Mouse (Mus musculus): ENCODE measurements around the gene Qsox1.

Gene Qsox1

GRCm38 (mm10) chr1:155742411-155743363 is 70.0 kb downstream of the Qsox1 start:
- DNase-seq, result peak in 1 of 2 experiments; percentile 33

GRCm38 (mm10) chr1:155741988-155742387 is 70.7 kb downstream of the Qsox1 start:
- peak in 1 of 2 experiments; percentile 18 for DNase-seq

- DNase-seq, result peak in 1 of 2 experiments; percentile 5
Observed at GRCm38 (mm10) chr1:155741378-155741945, 71.2 kb downstream of the Qsox1 start.

- peak; percentile 27 to 53 for DNase-seq
Observed at GRCm38 (mm10) chr1:155740622-155741377, 71.9 kb downstream of the Qsox1 start.

GRCm38 (mm10) chr1:155737809-155738383 is 74.8 kb downstream of the Qsox1 start:
- DNase-seq, result peak in 1 of 2 experiments; percentile 16

DNA sequence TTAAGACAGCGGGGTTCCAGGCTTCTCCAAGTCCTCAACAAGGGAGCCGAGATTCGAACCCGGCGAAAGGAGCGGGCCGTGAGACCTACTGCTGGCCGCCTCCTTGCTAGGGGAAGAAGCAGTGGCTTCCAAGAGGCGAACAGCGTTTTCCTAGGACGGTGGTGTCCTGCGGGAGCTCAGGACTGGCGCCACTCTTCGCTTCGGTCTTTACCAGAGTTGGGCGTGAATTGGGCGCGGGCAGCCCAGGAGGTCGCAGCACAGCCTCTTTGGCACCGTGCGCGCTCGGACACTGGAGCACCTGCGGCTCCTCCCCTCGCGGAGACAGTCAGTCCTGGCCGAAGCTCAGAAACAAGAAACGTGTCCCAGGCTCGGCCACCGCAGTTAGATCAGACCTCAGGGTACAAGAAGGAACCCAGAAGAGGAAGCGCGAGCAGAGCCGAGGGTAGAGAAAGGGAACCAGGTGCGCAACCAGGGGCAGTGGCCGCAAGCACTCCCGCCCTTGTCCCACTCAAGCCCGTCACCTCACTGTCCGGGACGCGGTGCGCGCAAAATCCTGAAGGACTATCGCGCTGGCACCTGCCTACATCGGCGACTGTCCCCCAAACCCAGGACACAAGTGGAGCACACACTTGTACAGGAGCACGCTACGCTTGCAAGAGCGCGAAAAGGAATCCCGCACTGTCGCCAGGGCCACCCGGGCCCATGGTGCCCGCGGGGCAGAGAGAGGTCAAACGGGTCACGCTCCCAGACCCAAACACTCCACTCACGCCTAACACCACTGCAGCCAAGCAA is 75.5 kb downstream of the Qsox1 start:
- peak in 1 of 2 experiments; percentile 27 for DNase-seq

GRCm38 (mm10) chr1:155736096-155736825 is 76.4 kb downstream of the Qsox1 start:
- DNase-seq, result no peak

GRCm38 (mm10) chr1:155731156-155731555 is 81.5 kb downstream of the Qsox1 start:
- DNase-seq, result peak in 1 of 2 experiments; percentile 21

DNA sequence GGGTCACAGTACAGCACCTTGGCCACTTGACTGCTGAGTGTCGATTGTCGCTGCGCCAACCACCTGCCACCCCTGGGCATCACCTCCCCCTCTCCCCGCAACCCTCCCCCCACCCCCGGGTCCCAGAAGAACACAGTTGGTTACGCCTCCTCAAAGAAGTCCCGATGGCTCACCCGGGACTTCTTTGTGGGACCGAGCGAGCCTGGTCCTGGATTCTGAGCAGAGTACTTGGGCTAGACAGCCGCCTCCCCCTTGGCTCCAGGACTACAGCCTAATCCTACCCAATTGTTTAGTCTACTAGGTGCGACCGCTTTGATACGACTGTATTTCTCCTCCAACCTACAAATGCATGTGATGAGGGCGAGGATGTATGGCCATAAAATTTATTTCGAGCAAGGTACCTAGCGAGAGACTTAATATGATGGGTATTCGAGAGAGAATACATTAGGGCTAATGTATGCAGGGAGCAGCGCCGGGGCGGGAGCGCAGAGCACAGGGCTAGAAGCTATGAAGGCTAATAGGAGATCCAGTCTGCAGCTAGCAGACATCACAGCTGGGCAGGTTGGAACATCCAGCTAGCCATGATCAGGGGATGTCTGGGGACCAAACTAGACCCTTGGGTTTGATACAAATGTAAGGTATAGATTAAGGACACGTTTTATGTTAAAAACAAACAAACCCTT is 83.4 kb downstream of the Qsox1 start:
- no peak for DNase-seq

DNA sequence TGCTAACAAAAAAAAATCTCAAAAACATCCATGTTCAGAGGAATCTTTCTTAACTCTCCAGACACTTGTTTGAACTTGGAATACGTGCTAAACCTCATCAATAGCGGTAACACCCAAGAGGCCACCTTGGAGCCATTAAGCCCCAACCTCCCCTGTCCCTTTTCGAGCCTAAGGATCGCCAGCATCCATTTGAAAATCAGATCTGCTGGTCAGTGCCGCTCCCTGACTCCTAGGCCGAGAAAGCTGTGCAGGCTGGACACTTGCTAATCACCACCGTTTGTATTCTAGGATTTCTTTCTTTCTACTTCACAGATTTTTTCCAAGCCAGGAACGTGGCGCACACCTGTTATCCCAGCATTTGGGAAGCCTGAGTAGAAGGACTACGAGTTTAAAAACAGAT is 84.9 kb downstream of the Qsox1 start:
- no peak for DNase-seq
